Comparison of ENCODE assay signal across 8 mouse cellular contexts in genomic region chr13:74529372-74529715, GRCm38 (mm10). TPM values are rescaled to one million over a fixed set of nuclear protein-coding genes. Genes with fewer than 3 reads are reported as not detected.
A peak's percentile ranks its signal among the peaks of the same experiment; 100 is the strongest.
DNase-seq lines count a peak whose midpoint lies in the region; ATAC-seq lines count a peak whose summit lies in the region.
"Not testable (repeated sequence)": the region's sequence is repeated elsewhere in the genome, so short reads cannot be mapped to it uniquely, and the experiment has no call there.

No protein-coding gene starts in this region.

- not testable (repeated sequence) for H3K9me3 ChIP-seq in heart, embryonic 12.5 days (replicated peaks); hindbrain, embryonic 12.5 days (replicated peaks); limb, embryonic 12.5 days; lung, embryonic 15.5 days; midbrain, embryonic 14.5 days (ENCODE audit: control insufficient read depth, low read length); stomach, embryonic 15.5 days

- WGBS in heart, embryonic 12.5 days = 11% methylated on average over 1 of the region's 1 CpGs
- 10% methylated on average over 1 of the region's 1 CpGs for WGBS in hindbrain, embryonic 12.5 days
- WGBS in limb, embryonic 12.5 days = 17% methylated on average over 1 of the region's 1 CpGs
- 17% methylated on average over 1 of the region's 1 CpGs for WGBS in lung, embryonic 15.5 days
- 46% methylated on average over 1 of the region's 1 CpGs for WGBS in midbrain, embryonic 14.5 days
- 8% methylated on average over 1 of the region's 1 CpGs for WGBS in stomach, embryonic 15.5 days

- ATAC-seq in cerebellum, adult (ENCODE audit: insufficient number of reproducible peaks, low FRiP score, low TSS enrichment) = peak; percentile 93
- ATAC-seq in erythroid progenitor cell, adult 5-6 weeks (replicated peaks; ENCODE audit: low FRiP score, poor library complexity, severe bottlenecking) = peak; percentile 82
- peak; percentile 57; the same call in 1 of the 2 replicates for ATAC-seq in heart, embryonic 12.5 days (ENCODE audit: insufficient number of reproducible peaks, low FRiP score)
- ATAC-seq in hindbrain, embryonic 12.5 days (ENCODE audit: low FRiP score) = peak; percentile 46; the same call in 1 of the 2 replicates
- peak; percentile 64; the same call in 1 of the 2 replicates for ATAC-seq in limb, embryonic 12.5 days (ENCODE audit: insufficient number of reproducible peaks, insufficient read depth, low FRiP score, low TSS enrichment, low read depth)
- peak; percentile 57 for ATAC-seq in lung, embryonic 15.5 days (ENCODE audit: borderline replicate concordance, extremely low read depth, low FRiP score, low TSS enrichment)
- ATAC-seq in midbrain, embryonic 14.5 days (ENCODE audit: low FRiP score, low TSS enrichment) = peak; percentile 49; the same call in 1 of the 2 replicates
- ATAC-seq in stomach, embryonic 15.5 days (ENCODE audit: insufficient read depth, low FRiP score, low read depth) = peak; percentile 63; the same call in 1 of the 2 replicates

- not testable (repeated sequence) for H3K27me3 ChIP-seq in heart, embryonic 12.5 days (replicated peaks); hindbrain, embryonic 12.5 days; limb, embryonic 12.5 days; lung, embryonic 15.5 days; midbrain, embryonic 14.5 days (ENCODE audit: control insufficient read depth, insufficient read depth, low read length); stomach, embryonic 15.5 days (replicated peaks)

- not testable (repeated sequence) for H3K27ac ChIP-seq in heart, embryonic 12.5 days (ENCODE audit: poor library complexity, severe bottlenecking); hindbrain, embryonic 12.5 days; limb, embryonic 12.5 days; lung, embryonic 15.5 days; midbrain, embryonic 14.5 days (replicated peaks; ENCODE audit: low read depth, low read length); stomach, embryonic 15.5 days

- H3K9ac ChIP-seq in heart, embryonic 12.5 days; hindbrain, embryonic 12.5 days; limb, embryonic 12.5 days (replicated peaks); lung, embryonic 15.5 days; midbrain, embryonic 14.5 days (replicated peaks; ENCODE audit: low read length); stomach, embryonic 15.5 days: not testable (repeated sequence)

- H3K36me3 ChIP-seq in heart, embryonic 12.5 days; hindbrain, embryonic 12.5 days; limb, embryonic 12.5 days; lung, embryonic 15.5 days; midbrain, embryonic 14.5 days (ENCODE audit: control insufficient read depth, insufficient read depth, low read length); stomach, embryonic 15.5 days: not testable (repeated sequence)

- not testable (repeated sequence) for H3K4me3 ChIP-seq in heart, embryonic 12.5 days; hindbrain, embryonic 12.5 days; limb, embryonic 12.5 days (replicated peaks); lung, embryonic 15.5 days; midbrain, embryonic 14.5 days (replicated peaks; ENCODE audit: low read depth, low read length); stomach, embryonic 15.5 days (replicated peaks)

- not testable (repeated sequence) for H3K4me1 ChIP-seq in heart, embryonic 12.5 days (replicated peaks); hindbrain, embryonic 12.5 days; limb, embryonic 12.5 days (replicated peaks); lung, embryonic 15.5 days; midbrain, embryonic 14.5 days (ENCODE audit: control insufficient read depth, insufficient read depth, low read length); stomach, embryonic 15.5 days

- DNase-seq in midbrain, embryonic 14.5 days = not testable (repeated sequence)

- not testable (repeated sequence) for H3K4me2 ChIP-seq in heart, embryonic 12.5 days; hindbrain, embryonic 12.5 days (replicated peaks); limb, embryonic 12.5 days; lung, embryonic 15.5 days; midbrain, embryonic 14.5 days (ENCODE audit: low read length); stomach, embryonic 15.5 days

RNA-seq across cellular contexts. Expression of gene Zfp825, which starts 35.6 kb away (rescaled TPM):
- 5.0 and 10.8 TPM in 2 replicates for total RNA-seq in erythroid progenitor cell, adult 5-6 weeks (2015; ENCODE audit: low replicate concordance)
- 5.1 and 10.5 TPM in 2 replicates for total RNA-seq in erythroid progenitor cell, adult 5-6 weeks (2017; ENCODE audit: low replicate concordance)
- polyA plus RNA-seq in heart, embryonic 12.5 days (2016; fragmentation: Nextera tagmentation; extraction: Ambion mirVana) = 13.2 and 14.8 TPM in 2 replicates
- polyA plus RNA-seq in hindbrain, embryonic 12.5 days (2016; fragmentation: Nextera tagmentation; extraction: Ambion mirVana) = 20.5 and 21.1 TPM in 2 replicates
- 22.1 and 28.4 TPM in 2 replicates for polyA plus RNA-seq in limb, embryonic 12.5 days (2016; fragmentation: Nextera tagmentation; extraction: Ambion mirVana)
- 22.8 and 22.9 TPM in 2 replicates for polyA plus RNA-seq in lung, embryonic 15.5 days (2015; fragmentation: Nextera tagmentation; extraction: Ambion mirVana)
- polyA plus RNA-seq in midbrain, embryonic 14.5 days (2014; fragmentation: Nextera tagmentation; extraction: Ambion mirVana) = 14.3 and 15.2 TPM in 2 replicates
- polyA plus RNA-seq in stomach, embryonic 15.5 days (2015; fragmentation: Nextera tagmentation; extraction: Ambion mirVana) = 19.3 and 19.5 TPM in 2 replicates
